Mouse (Mus musculus) lung, adult 2 months (tissue): Measurements from ENCODE around the gene Flrt1. TPM values are rescaled to one million over a fixed set of nuclear protein-coding genes. Genes with fewer than 3 reads are reported as not detected.

ENCODE experiments used
- DNase-seq: peaks from one replicate; pipeline ENCODE4 v3.0.0; 2022
- H3K4me1 ChIP-seq: fragments of 200-500 bp; 2 replicates; pipeline ENCODE4 v1.6.1; 2011; ENCODE audit warnings: low read length; ENCODE audit not compliant: control insufficient read depth, insufficient read depth
- H3K4me3 ChIP-seq: fragments of 200-500 bp; replicated peaks from 2 replicates; pipeline ENCODE3; 2011; ENCODE audit warnings: low read depth, mild to moderate bottlenecking, control low read depth, low read length; ENCODE audit errors: extremely low read depth
- CTCF ChIP-seq: fragments of 200-500 bp; IDR thresholded peaks from 2 replicates; pipeline ENCODE4 v1.5.1; 2011; ENCODE audit warnings: mild to moderate bottlenecking, low read length, control low read depth; ENCODE audit not compliant: insufficient read depth
- POLR2A ChIP-seq: fragments of 200-500 bp; IDR thresholded peaks from 2 replicates; pipeline ENCODE4 v1.6.1; 2011; ENCODE audit warnings: low read depth, mild to moderate bottlenecking, control low read depth, low read length, borderline replicate concordance; ENCODE audit errors: extremely low read depth
- WGBS: fragments of 180-500 bp; shearing (Covaris S2); methylation state at CpG from one replicate; pipeline ENCODE4 v1.1.7; 2018; 5-methylcytosine and 5-hydroxymethylcytosine counted together
- polyA plus RNA-seq: library from polyadenylated mRNA; depleted of rRNA; stranded (reverse); fragments of >200 nt; gene quantifications from 2 replicates; pipeline ENCODE4 v1.2.3, GENCODE M21; 2012

The Flrt1 gene
- polyA plus RNA-seq, 1 experiment = 0.40 TPM

- 49% methylated on average over 20 of the region's 20 CpGs for WGBS
- no peak overlapping the region for H3K4me3 ChIP-seq
- DNase-seq = no peak
- no peaks in the 10 kb centered on the region for H3K4me1 ChIP-seq
- TF ChIP-seq POLR2A (no peak), CTCF (0 out of 2 replicates have a peak, but pooled peaks have one; percentile 18)
Observed at GRCm38 (mm10) chr19:7067344-7068050, 38.0 kb downstream of the Flrt1 start.

GRCm38 (mm10) chr19:7066828-7067342 lies 38.6 kb downstream of the Flrt1 start:
- no peak for DNase-seq
- 41% methylated on average over 8 of the region's 8 CpGs for WGBS
- Histone ChIP-seq H3K4me1 (no peaks in the 10 kb centered on the region), H3K4me3 (no peak overlapping the region)
- no peak for TF ChIP-seq POLR2A
- TF ChIP-seq CTCF = no peak

GRCm38 (mm10) chr19:7066034-7066827 lies 39.3 kb downstream of the Flrt1 start:
- H3K4me3 ChIP-seq = no peak overlapping the region
- WGBS = 38% methylated on average over 15 of the region's 15 CpGs
- H3K4me1 ChIP-seq = no peaks in the 10 kb centered on the region
- no peak for DNase-seq
- TF ChIP-seq POLR2A (no peak), CTCF (no peak)

GRCm38 (mm10) chr19:7064571-7064970 lies 41.0 kb downstream of the Flrt1 start:
- TF ChIP-seq CTCF (peak; percentile 99), POLR2A (no peak)
- Histone ChIP-seq H3K4me1 (no peaks in the 10 kb centered on the region), H3K4me3 (no peak overlapping the region)
- peak; percentile 77 for DNase-seq
- 6% methylated on average over 3 of the region's 3 CpGs for WGBS

- TF ChIP-seq POLR2A = no peak
- TF ChIP-seq CTCF = no peak
- no peak overlapping the region for H3K4me3 ChIP-seq
- DNase-seq = no peak
- H3K4me1 ChIP-seq = 0 out of 2 replicates have a peak, but pooled peaks cover 1% of the 10 kb centered on the region
- 82% methylated on average over 8 of the region's 8 CpGs for WGBS
Observed at GRCm38 (mm10) chr19:7062916-7063315, 42.6 kb downstream of the Flrt1 start.

- DNase-seq = no peak
- H3K4me3 ChIP-seq = no peak overlapping the region
- H3K4me1 ChIP-seq = peaks cover 7% of the 10 kb centered on the region
- TF ChIP-seq POLR2A (no peak), CTCF (no peak)
- 88% methylated on average over 5 of the region's 5 CpGs for WGBS
Observed at GRCm38 (mm10) chr19:7062110-7062509, 43.4 kb downstream of the Flrt1 start.

GRCm38 (mm10) chr19:7058541-7058940 lies 47.0 kb downstream of the Flrt1 start:
- Histone ChIP-seq H3K4me1 (peaks cover 12% of the 10 kb centered on the region), H3K4me3 (no peak overlapping the region)
- TF ChIP-seq CTCF (no peak), POLR2A (no peak)
- no peak for DNase-seq
- 72% methylated on average over 6 of the region's 6 CpGs for WGBS

- DNase-seq = peak; percentile 85
- TF ChIP-seq POLR2A (peak; percentile 87; the same call in 1 of the 2 replicates), CTCF (peak; percentile 30; the same call in 1 of the 2 replicates)
- Histone ChIP-seq H3K4me3 (peak overlapping the region; percentile 45), H3K4me1 (peaks cover 12% of the 10 kb centered on the region)
- WGBS = under 1% methylated on average over 15 of the region's 15 CpGs
Observed at GRCm38 (mm10) chr19:7057722-7058207, 47.8 kb downstream of the Flrt1 start.

- DNase-seq = no peak
- peaks cover 12% of the 10 kb centered on the region for H3K4me1 ChIP-seq
- under 1% methylated on average over 16 of the region's 16 CpGs for WGBS
- TF ChIP-seq CTCF (no peak), POLR2A (no peak)
- H3K4me3 ChIP-seq = peak overlapping the region; percentile 45
Observed at GRCm38 (mm10) chr19:7057126-7057721, 48.3 kb downstream of the Flrt1 start.
